Mouse (Mus musculus) CH12.LX (cell line): Measurements from ENCODE around the gene Pcyt2. TPM values are rescaled to one million over a fixed set of nuclear protein-coding genes. Genes with fewer than 3 reads are reported as not detected.

Experiments used
- DNase-seq: peaks from one replicate; pipeline ENCODE4 v3.0.0-alpha.2; 2013; ENCODE audit errors: extremely low read depth
- H3K27ac ChIP-seq: 2 replicates; pipeline ENCODE4 v1.5.1; 2012; ENCODE audit warnings: low read depth, mild to moderate bottlenecking, control low read depth, moderate library complexity; ENCODE audit not compliant: insufficient read depth
- H3K27me3 ChIP-seq: replicated peaks from 2 replicates; pipeline ENCODE3; 2012; ENCODE audit warnings: inconsistent platforms
- H3K36me3 ChIP-seq, 2 experiments: replicated peaks in 1 of 2; 2 replicates each; pipeline versions ENCODE3 to v1.6.1; 2012; ENCODE audit warnings: inconsistent platforms in 1 of 2, low read length in 1 of 2, mild to moderate bottlenecking in 1 of 2, mixed read lengths in 1 of 2, moderate library complexity in 1 of 2; ENCODE audit not compliant: control insufficient read depth in 1 of 2, insufficient read depth in 1 of 2
- H3K4me1 ChIP-seq, 2 experiments: 2 replicates each; pipeline ENCODE4 v1.6.1; 2012; ENCODE audit warnings: inconsistent platforms in 1 of 2, moderate library complexity in 1 of 2; ENCODE audit not compliant: insufficient read depth in 2 of 2, control insufficient read depth in 1 of 2
- H3K4me2 ChIP-seq: 2 replicates; pipeline ENCODE4 v1.6.1; 2012; ENCODE audit warnings: low read depth, mild to moderate bottlenecking, control low read depth; ENCODE audit not compliant: poor library complexity, insufficient read depth, severe bottlenecking
- H3K4me3 ChIP-seq, 3 experiments: fragments of 150-350 bp in 1 of 3; sonication (generic) in 1 of 3; replicated peaks in 1 of 3; 2 replicates each; pipeline versions ENCODE3 to v1.5.1; 2011 to 2012; ENCODE audit warnings: low read depth in 2 of 3, low read length in 2 of 3, mild to moderate bottlenecking in 2 of 3, moderate library complexity in 2 of 3, control low read depth in 1 of 3, improper control_type of control experiment in 1 of 3, inconsistent platforms in 1 of 3, mixed read lengths in 1 of 3; ENCODE audit not compliant: poor library complexity in 1 of 3
- H3K79me2 ChIP-seq: replicated peaks from 2 replicates; pipeline ENCODE4 v1.6.1; 2012; ENCODE audit warnings: mild to moderate bottlenecking, moderate library complexity; ENCODE audit not compliant: control insufficient read depth, poor library complexity, insufficient read depth, severe bottlenecking; ENCODE audit errors: extremely low read depth
- H3K9ac ChIP-seq: 2 replicates; pipeline ENCODE4 v1.6.1; 2012; ENCODE audit warnings: low read depth, mild to moderate bottlenecking, control low read depth, moderate library complexity; ENCODE audit not compliant: insufficient read depth
- H3K9me3 ChIP-seq: replicated peaks from 2 replicates; pipeline ENCODE3; 2012; ENCODE audit warnings: low read length, inconsistent platforms, mixed read lengths
- CHD2 ChIP-seq: IDR thresholded peaks from 2 replicates; pipeline ENCODE4 v1.6.1; 2011; ENCODE audit warnings: low read length, improper control_type of control experiment
- CTCF ChIP-seq, 2 experiments: IDR thresholded peaks in 1 of 2; conservative IDR thresholded peaks in 1 of 2; 2 replicates each; pipeline ENCODE4 v1.5.1; 2011 to 2012; ENCODE audit warnings: low read depth in 2 of 2, low read length in 2 of 2, improper control_type of control experiment in 1 of 2, inconsistent platforms in 1 of 2, mild to moderate bottlenecking in 1 of 2, moderate library complexity in 1 of 2
- GABPA ChIP-seq: IDR thresholded peaks from 2 replicates; pipeline ENCODE4 v1.6.1; 2012; ENCODE audit warnings: low read depth, low read length, improper control_type of control experiment, inconsistent platforms; ENCODE audit not compliant: insufficient replicate concordance
- IRF4 ChIP-seq: IDR thresholded peaks from 2 replicates; pipeline ENCODE4 v1.6.1; 2014; ENCODE audit warnings: low read depth, mild to moderate bottlenecking, inconsistent platforms, low read length, improper control_type of control experiment
- KAT2A ChIP-seq: IDR thresholded peaks from 2 replicates; pipeline ENCODE4 v1.6.1; 2012; ENCODE audit warnings: low read length, improper control_type of control experiment, inconsistent platforms; ENCODE audit not compliant: insufficient replicate concordance
- MAFK ChIP-seq: IDR thresholded peaks from 2 replicates; pipeline ENCODE4 v1.6.1; 2011; ENCODE audit warnings: low read length, improper control_type of control experiment; ENCODE audit not compliant: insufficient replicate concordance
- MAZ ChIP-seq: IDR thresholded peaks from 2 replicates; pipeline ENCODE4 v1.6.1; 2012; ENCODE audit warnings: low read depth, mild to moderate bottlenecking, inconsistent platforms, low read length, improper control_type of control experiment, moderate library complexity
- MEF2A ChIP-seq: IDR thresholded peaks from 2 replicates; pipeline ENCODE4 v1.6.1; 2014; ENCODE audit warnings: low read depth, mild to moderate bottlenecking, inconsistent platforms, low read length, improper control_type of control experiment, borderline replicate concordance
- NELFE ChIP-seq: IDR thresholded peaks from 2 replicates; pipeline ENCODE4 v1.6.1; 2011; ENCODE audit warnings: low read depth, low read length, improper control_type of control experiment
- POLR2AphosphoS2 ChIP-seq: IDR thresholded peaks from 2 replicates; pipeline ENCODE4 v1.6.1; 2011; ENCODE audit warnings: low read depth, low read length, improper control_type of control experiment
- RAD21 ChIP-seq: IDR thresholded peaks from 2 replicates; pipeline ENCODE4 v1.6.1; 2011; ENCODE audit warnings: low read depth, mild to moderate bottlenecking, low read length, improper control_type of control experiment, moderate library complexity
- RCOR1 ChIP-seq: conservative IDR thresholded peaks from 2 replicates; pipeline ENCODE4 v1.6.1; 2012; ENCODE audit warnings: low read depth, mild to moderate bottlenecking, inconsistent platforms, low read length, improper control_type of control experiment
- SIN3A ChIP-seq: IDR thresholded peaks from 2 replicates; pipeline ENCODE4 v1.6.1; 2012; ENCODE audit warnings: low read length, improper control_type of control experiment, inconsistent platforms
- SMC3 ChIP-seq: IDR thresholded peaks from 2 replicates; pipeline ENCODE4 v1.6.1; 2011; ENCODE audit warnings: low read depth, low read length, improper control_type of control experiment
- TBP ChIP-seq: conservative IDR thresholded peaks from 2 replicates; pipeline ENCODE4 v1.6.1; 2011; ENCODE audit warnings: low read depth, low read length, improper control_type of control experiment
- TCF12 ChIP-seq: IDR thresholded peaks from 2 replicates; pipeline ENCODE4 v1.6.1; 2014; ENCODE audit warnings: low read depth, mild to moderate bottlenecking, inconsistent platforms, low read length, improper control_type of control experiment
- USF1 ChIP-seq: IDR thresholded peaks from 2 replicates; pipeline ENCODE4 v1.6.1; 2014; ENCODE audit warnings: low read depth, mild to moderate bottlenecking, inconsistent platforms, low read length, improper control_type of control experiment
- ZC3H11A ChIP-seq: IDR thresholded peaks from 2 replicates; pipeline ENCODE4 v1.6.1; 2012; ENCODE audit warnings: low read depth, mild to moderate bottlenecking, inconsistent platforms, low read length, improper control_type of control experiment
- ZKSCAN1 ChIP-seq: IDR thresholded peaks from 2 replicates; pipeline ENCODE4 v1.6.1; 2012; ENCODE audit warnings: low read depth, inconsistent platforms, low read length, improper control_type of control experiment, borderline replicate concordance
- ZNF384 ChIP-seq: IDR thresholded peaks from 2 replicates; pipeline ENCODE4 v1.6.1; 2012; ENCODE audit warnings: low read depth, low read length, improper control_type of control experiment, inconsistent platforms
- dilution Hi-C: fragments of 300-500 bp; cut with MboI; formaldehyde crosslinking; loops from 2 replicates; pipeline ENCODE4 v1.14.3; 2020; ENCODE audit warnings: low sequenced_read_pairs; ENCODE audit not compliant: extremely low pct_unique_long_range_greater_than_20kb, extremely low pct_ligation_motif_present
- in situ Hi-C: fragments of 300-500 bp; cut with MboI; formaldehyde crosslinking; loops from 3 replicates; pipeline ENCODE4 v1.14.3; 2019; ENCODE audit warnings: low sequenced_read_pairs, low pct_ligation_motif_present, low pct_unique_long_range_greater_than_20kb, mixed read lengths
- polyA plus RNA-seq: library from polyadenylated mRNA; unstranded; fragments of >175 nt; gene quantifications from 2 replicates; pipeline ENCODE4 v1.2.1, GENCODE M21; 2012; ENCODE audit warnings: low read depth; ENCODE audit not compliant: insufficient read length
- total RNA-seq, 2 experiments: library from RNA; depleted of rRNA; stranded (reverse); fragments of 300-350 nt in 1 of 2; fragments of >200 nt in 1 of 2; gene quantifications; 2 replicates each; pipeline ENCODE4 v1.2.3; 2012 to 2014

Gene Pcyt2
- total and polyA plus RNA-seq, 3 experiments, result 154 to 166 (median 155) TPM

DNA sequence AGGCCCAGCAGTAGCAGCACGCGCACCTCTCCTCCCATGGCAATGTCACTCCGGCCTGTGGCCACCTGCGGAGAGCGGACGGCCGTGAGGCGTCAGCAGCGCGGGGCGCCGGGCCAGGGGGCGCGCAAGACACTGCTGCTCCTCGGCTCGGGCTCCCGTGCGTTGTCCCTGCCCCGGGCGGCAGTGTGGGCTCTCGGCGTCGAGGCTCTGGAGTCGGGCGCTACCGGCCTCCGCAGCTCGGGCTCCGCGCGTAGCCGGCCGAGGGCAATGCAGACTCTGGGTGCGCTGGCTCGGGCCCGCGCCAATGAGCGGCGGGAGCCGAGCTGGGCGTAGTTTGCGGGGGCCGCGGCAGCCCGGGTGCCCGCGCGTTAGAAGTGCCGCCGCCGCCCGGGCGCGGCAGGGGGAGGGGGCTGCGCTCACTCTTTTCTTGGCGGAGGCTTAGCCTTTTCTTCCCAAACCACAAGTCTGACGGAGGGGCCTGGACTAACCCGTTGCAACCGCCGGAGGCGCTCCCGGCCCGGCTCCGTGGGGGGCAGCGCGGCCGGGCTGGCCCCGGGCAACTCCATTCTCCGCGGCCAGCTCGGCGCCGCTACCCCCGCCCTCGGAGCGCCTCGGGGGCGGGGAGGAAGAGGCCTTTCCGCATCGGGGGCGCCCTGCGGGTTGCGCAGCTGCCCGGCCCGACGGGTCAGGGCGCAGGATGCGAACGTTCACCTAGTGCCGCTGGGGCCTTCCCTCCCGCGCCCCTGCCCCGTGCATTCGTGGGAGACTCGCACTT is 42.8 kb upstream of the Pcyt2 start:
- Histone ChIP-seq H3K4me2 (no peak overlapping the region), H3K4me1 (peaks cover 0 to 10% of the 10 kb centered on the region in 2 experiments; a peak in 2 of 4 replicates), H3K4me3 (no peak overlapping the region), H3K27me3 (peaks cover 74% of the 10 kb centered on the region), H3K27ac (no peak overlapping the region), H3K36me3 (no peaks in the 10 kb centered on the region), H3K79me2 (no peaks in the 10 kb centered on the region), H3K9ac (no peak overlapping the region), H3K9me3 (peaks cover 7% of the 10 kb centered on the region)
- TF ChIP-seq GABPA (no peak), ZKSCAN1 (no peak), ZNF384 (no peak), SIN3A (no peak), CTCF (conservative IDR thresholded peaks at IDR 0.05 in 1 of 2, IDR thresholded peaks at IDR 0.05 in 1 of 2; ENCODE audit: low read depth in 2 of 2, low read length in 2 of 2) (no peak), TCF12 (no peak), TBP (no peak), USF1 (no peak), CHD2 (no peak)
- dilution Hi-C loops, result no loop called here
- in situ Hi-C loops, result no loop called here
- no peak for DNase-seq

DNA sequence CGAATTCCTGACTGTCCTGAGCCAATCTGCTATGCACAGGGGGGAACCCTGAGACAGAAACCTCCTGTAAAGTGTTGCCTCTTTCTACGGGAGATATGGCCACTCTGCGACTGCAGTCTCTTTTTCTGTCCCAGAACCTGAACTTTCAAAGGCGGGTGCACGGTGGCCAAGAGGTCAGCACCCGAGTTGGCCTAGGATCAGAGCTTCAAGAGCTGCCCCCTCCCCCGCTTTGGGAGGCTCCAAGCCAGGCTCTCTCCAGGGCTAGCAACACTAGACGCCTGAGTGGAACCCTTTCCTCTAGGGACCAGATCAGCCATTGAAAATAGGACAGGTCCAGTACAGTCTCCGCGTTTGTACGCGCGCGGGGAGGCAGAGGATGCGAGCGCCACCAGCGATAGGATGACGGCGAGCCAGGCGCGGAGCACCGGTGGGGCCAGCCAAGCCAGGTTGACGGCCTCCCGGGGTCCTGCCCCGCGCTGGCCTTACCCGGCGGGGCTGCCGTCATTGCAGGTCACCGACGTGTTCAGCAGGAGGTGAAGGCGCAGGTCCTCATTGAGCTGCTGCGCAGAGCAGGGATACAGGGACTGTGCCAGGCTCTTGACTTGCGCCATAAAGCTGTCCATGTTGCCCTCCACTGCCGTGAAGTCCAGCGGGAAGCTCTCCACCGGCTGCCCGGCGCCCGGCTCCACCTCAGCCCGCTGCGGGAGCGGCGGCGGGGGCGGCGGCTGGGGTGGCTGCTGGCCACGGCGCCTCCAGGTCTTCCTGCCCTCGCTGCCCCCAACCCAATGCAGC is 42.0 kb upstream of the Pcyt2 start:
- H3K27me3 ChIP-seq, result peaks cover 71% of the 10 kb centered on the region
- in situ Hi-C loops (no loop called here), dilution Hi-C loops (no loop called here)
- peaks cover 0 to 10% of the 10 kb centered on the region in 2 experiments; a peak in 2 of 4 replicates for H3K4me1 ChIP-seq
- H3K36me3 ChIP-seq, result no peaks in the 10 kb centered on the region
- DNase-seq, result no peak
- no peak overlapping the region for H3K9ac ChIP-seq
- H3K27ac ChIP-seq, result no peak overlapping the region
- no peak overlapping the region for H3K4me2 ChIP-seq
- no peak overlapping the region for H3K4me3 ChIP-seq
- peaks cover 7% of the 10 kb centered on the region for H3K9me3 ChIP-seq
- H3K79me2 ChIP-seq, result no peaks in the 10 kb centered on the region
- TF ChIP-seq ZC3H11A, result no peak

DNA sequence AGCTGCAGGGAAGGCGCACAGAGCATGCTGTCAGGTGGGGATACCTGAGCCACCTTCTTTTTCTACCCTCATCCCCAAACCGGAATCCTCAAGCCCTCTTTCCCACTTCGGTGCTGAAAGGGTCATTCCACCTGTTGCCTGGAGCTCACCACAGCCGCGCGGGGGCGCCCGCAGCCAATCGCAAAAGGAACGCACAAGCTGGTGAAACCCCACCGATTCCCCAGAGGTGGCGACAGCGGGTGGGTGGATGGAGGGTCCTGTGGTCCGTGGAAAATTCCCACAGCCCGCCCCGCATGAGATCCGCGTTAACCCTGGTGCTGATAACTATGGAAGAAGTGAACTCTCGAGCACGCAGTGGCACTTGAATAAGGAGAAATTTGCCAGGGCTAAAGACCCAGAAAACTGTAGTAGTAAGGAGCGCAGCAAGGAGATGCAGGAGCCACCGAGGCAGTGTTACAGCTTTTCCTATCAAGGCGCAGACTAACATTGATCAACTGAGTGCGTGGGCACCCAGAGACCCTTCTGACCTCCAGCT is 41.2 kb upstream of the Pcyt2 start:
- Histone ChIP-seq H3K36me3 (no peaks in the 10 kb centered on the region), H3K27ac (no peak overlapping the region), H3K4me1 (peaks cover 0 to 13% of the 10 kb centered on the region in 2 experiments; a peak in 3 of 4 replicates), H3K79me2 (no peaks in the 10 kb centered on the region), H3K27me3 (peaks cover 74% of the 10 kb centered on the region), H3K9ac (no peak overlapping the region), H3K9me3 (peaks cover 7% of the 10 kb centered on the region), H3K4me3 (no peak overlapping the region), H3K4me2 (peak overlapping the region; percentile 39)
- DNase-seq, result peak; percentile 67
- in situ Hi-C loops, result no loop called here
- dilution Hi-C loops, result no loop called here
- 0 out of 2 replicates have a peak, but pooled peaks have one; percentile 47 for TF ChIP-seq TCF12
- TF ChIP-seq KAT2A, result 0 out of 2 replicates have a peak, but pooled peaks have one; percentile 13
- TF ChIP-seq CHD2, result 0 out of 2 replicates have a peak, but pooled peaks have one; percentile 26
- TF ChIP-seq SMC3, result peak; percentile 99
- peak; percentile 58; the same call in 1 of the 2 replicates for TF ChIP-seq MAZ
- peak; percentile 77 for TF ChIP-seq ZC3H11A
- peak; percentile 57; the same call in 1 of the 2 replicates for TF ChIP-seq IRF4
- TF ChIP-seq SIN3A, result peak; percentile 55; the same call in 1 of the 2 replicates
- peak; percentile 73 for TF ChIP-seq MEF2A
- no peak for TF ChIP-seq POLR2AphosphoS2
- TF ChIP-seq RAD21, result peak; percentile 93
- TF ChIP-seq NELFE, result peak; percentile 69; the same call in 1 of the 2 replicates
- no peak for TF ChIP-seq ZNF384
- 0 out of 2 replicates have a peak, but pooled peaks have one; percentile 32 for TF ChIP-seq MAFK
- 0 out of 2 replicates have a peak, but pooled peaks have one; percentile 37 for TF ChIP-seq RCOR1
